Mouse (Mus musculus) myocyte (in vitro differentiated cells): ENCODE data around the gene Ttyh2. TPM values are rescaled to one million over a fixed set of nuclear protein-coding genes. Genes with fewer than 3 reads are reported as not detected.
A peak's percentile ranks its signal among the peaks of the same experiment; 100 is the strongest.

Experiments
- H3K27me3 ChIP-seq: one replicate; pipeline ENCODE4 v1.6.1; 2011; ENCODE audit not compliant: control insufficient read depth, insufficient read depth, insufficient read length
- H3K36me3 ChIP-seq: one replicate; pipeline ENCODE4 v1.6.1; 2011; ENCODE audit not compliant: control insufficient read depth, insufficient read depth
- H3K4me2 ChIP-seq: one replicate; pipeline ENCODE4 v1.6.1; 2011; ENCODE audit warnings: low read depth, control low read depth
- H3K4me3 ChIP-seq: one replicate; pipeline ENCODE4 v1.5.1; 2011; ENCODE audit warnings: mild to moderate bottlenecking, control low read depth, moderate library complexity
- H3K79me2 ChIP-seq: one replicate; pipeline ENCODE4 v1.6.1; 2011; ENCODE audit not compliant: control insufficient read depth, insufficient read depth
- H3ac ChIP-seq: one replicate; pipeline ENCODE4 v1.6.1; 2011; ENCODE audit not compliant: control insufficient read depth, insufficient read length
- CEBPB ChIP-seq: IDR thresholded peaks from 2 replicates; pipeline ENCODE4 v1.6.1; 2011; ENCODE audit warnings: mild to moderate bottlenecking, moderate library complexity; ENCODE audit not compliant: poor library complexity, insufficient read depth, severe bottlenecking
- E2F4 ChIP-seq: IDR thresholded peaks from one replicate; pipeline ENCODE4 v1.6.1; 2011; ENCODE audit warnings: mild to moderate bottlenecking, control low read depth, moderate library complexity; ENCODE audit not compliant: insufficient read depth
- MAX ChIP-seq: IDR thresholded peaks from one replicate; pipeline ENCODE4 v1.6.1; 2011; ENCODE audit warnings: low read depth, mild to moderate bottlenecking, control low read depth
- MYOD1 ChIP-seq, 3 experiments: IDR thresholded peaks; one replicate each; pipeline ENCODE4 v1.6.1; 2011; ENCODE audit warnings: control low read depth in 2 of 3, low read depth in 2 of 3, mild to moderate bottlenecking in 2 of 3, moderate library complexity in 1 of 3; ENCODE audit not compliant: insufficient read length in 2 of 3, control insufficient read depth in 1 of 3
- MYOG ChIP-seq, 3 experiments: IDR thresholded peaks; one replicate each; pipeline ENCODE4 v1.6.1; 2011; ENCODE audit warnings: control low read depth in 2 of 3, low read depth in 2 of 3, mild to moderate bottlenecking in 2 of 3; ENCODE audit not compliant: insufficient read length in 2 of 3, control insufficient read depth in 1 of 3, insufficient read depth in 1 of 3
- POLR2A ChIP-seq: IDR thresholded peaks from one replicate; pipeline ENCODE4 v1.6.1; 2011; ENCODE audit warnings: low read depth, mild to moderate bottlenecking, control low read depth, moderate library complexity; ENCODE audit not compliant: insufficient read length
- POLR2AphosphoS2 ChIP-seq: IDR thresholded peaks from one replicate; pipeline ENCODE4 v1.6.1; 2011; ENCODE audit warnings: low read depth, control low read depth; ENCODE audit not compliant: insufficient read length
- REST ChIP-seq: IDR thresholded peaks from one replicate; pipeline ENCODE4 v1.6.1; 2011; ENCODE audit warnings: mild to moderate bottlenecking, control low read depth, moderate library complexity; ENCODE audit not compliant: insufficient read depth, insufficient read length
- SRF ChIP-seq: IDR thresholded peaks from one replicate; pipeline ENCODE4 v1.6.1; 2011; ENCODE audit warnings: low read depth; ENCODE audit not compliant: control insufficient read depth, insufficient read length
- TCF12 ChIP-seq: IDR thresholded peaks from one replicate; pipeline ENCODE4 v1.6.1; 2011; ENCODE audit warnings: mild to moderate bottlenecking, control low read depth; ENCODE audit not compliant: poor library complexity, insufficient read depth, severe bottlenecking
- TCF3 ChIP-seq: IDR thresholded peaks from one replicate; pipeline ENCODE4 v1.6.1; 2011; ENCODE audit warnings: low read depth, control low read depth; ENCODE audit not compliant: insufficient read length
- USF1 ChIP-seq: IDR thresholded peaks from one replicate; pipeline ENCODE4 v1.6.1; 2011; ENCODE audit warnings: low read depth, mild to moderate bottlenecking, control low read depth, moderate library complexity
- polyA plus RNA-seq: library from polyadenylated mRNA; unstranded; fragments of >200 nt; fragmentation: generic; extraction: Trizol; gene quantifications from one replicate; pipeline ENCODE4 v1.2.1, GENCODE M21; 2012; ENCODE audit warnings: missing spikeins

Gene Ttyh2
- polyA plus RNA-seq, 1 experiment = 40.6 TPM

GRCm38 (mm10) chr11:114728333-114728732 lies 53.1 kb downstream of the Ttyh2 start:
- Histone ChIP-seq H3K4me3 (no peak overlapping the region), H3ac (no peak overlapping the region), H3K4me2 (no peak overlapping the region), H3K79me2 (no peaks in the 10 kb centered on the region), H3K36me3 (no peaks in the 10 kb centered on the region), H3K27me3 (no peaks in the 10 kb centered on the region)
- TF ChIP-seq POLR2AphosphoS2 (no peak), MYOG (IDR thresholded peaks at IDR 0.05; ENCODE audit: control insufficient read depth in 1 of 3, insufficient read depth in 1 of 3, insufficient read length in 2 of 3, low read depth in 2 of 3) (no peak), TCF12 (no peak), MYOD1 (IDR thresholded peaks at IDR 0.05; ENCODE audit: control insufficient read depth in 1 of 3, insufficient read length in 2 of 3, low read depth in 2 of 3) (no peak), REST (no peak), CEBPB (no peak), TCF3 (no peak)

- Histone ChIP-seq H3K27me3 (no peaks in the 10 kb centered on the region), H3K4me2 (no peak overlapping the region), H3ac (no peak overlapping the region), H3K79me2 (no peaks in the 10 kb centered on the region), H3K36me3 (no peaks in the 10 kb centered on the region), H3K4me3 (no peak overlapping the region)
- TF ChIP-seq TCF12 = no peak
- no peak for TF ChIP-seq MYOD1 (IDR thresholded peaks at IDR 0.05; ENCODE audit: control insufficient read depth in 1 of 3, insufficient read length in 2 of 3, low read depth in 2 of 3)
- TF ChIP-seq USF1 = peak; percentile 62
- no peak for TF ChIP-seq MAX
- TF ChIP-seq REST = no peak
Measured at GRCm38 (mm10) chr11:114729832-114730363, 54.7 kb downstream of the Ttyh2 start.

- Histone ChIP-seq H3K4me2 (no peak overlapping the region), H3K79me2 (no peaks in the 10 kb centered on the region), H3K27me3 (no peaks in the 10 kb centered on the region), H3K36me3 (no peaks in the 10 kb centered on the region), H3K4me3 (no peak overlapping the region), H3ac (no peak overlapping the region)
- TF ChIP-seq CEBPB = no peak
- no peak for TF ChIP-seq POLR2AphosphoS2
- TF ChIP-seq MAX = no peak
- TF ChIP-seq SRF = no peak
- no peak for TF ChIP-seq MYOG (IDR thresholded peaks at IDR 0.05; ENCODE audit: control insufficient read depth in 1 of 3, insufficient read depth in 1 of 3, insufficient read length in 2 of 3, low read depth in 2 of 3)
- TF ChIP-seq TCF12 = no peak
- no peak for TF ChIP-seq E2F4
- no peak for TF ChIP-seq TCF3
- TF ChIP-seq REST = no peak
- no peak for TF ChIP-seq POLR2A
- TF ChIP-seq MYOD1 (IDR thresholded peaks at IDR 0.05; ENCODE audit: control insufficient read depth in 1 of 3, insufficient read length in 2 of 3, low read depth in 2 of 3) = no peak
- no peak for TF ChIP-seq USF1
Measured at GRCm38 (mm10) chr11:114731711-114732110, 56.5 kb downstream of the Ttyh2 start.

GRCm38 (mm10) chr11:114732890-114733289 lies 57.7 kb downstream of the Ttyh2 start:
- no peak overlapping the region for H3K4me2 ChIP-seq
- no peak overlapping the region for H3ac ChIP-seq
- H3K36me3 ChIP-seq = no peaks in the 10 kb centered on the region
- H3K4me3 ChIP-seq = no peak overlapping the region
- TF ChIP-seq E2F4 = no peak
- TF ChIP-seq REST = no peak
- TF ChIP-seq MYOG (IDR thresholded peaks at IDR 0.05; ENCODE audit: control insufficient read depth in 1 of 3, insufficient read depth in 1 of 3, insufficient read length in 2 of 3, low read depth in 2 of 3) = no peak
- no peak for TF ChIP-seq CEBPB
- no peak for TF ChIP-seq TCF12
- H3K79me2 ChIP-seq = no peaks in the 10 kb centered on the region
- H3K27me3 ChIP-seq = no peaks in the 10 kb centered on the region

- TF ChIP-seq MAX (no peak), MYOG (IDR thresholded peaks at IDR 0.05; ENCODE audit: control insufficient read depth in 1 of 3, insufficient read depth in 1 of 3, insufficient read length in 2 of 3, low read depth in 2 of 3) (no peak), SRF (no peak), POLR2A (no peak), CEBPB (no peak), USF1 (no peak), TCF3 (no peak), POLR2AphosphoS2 (no peak), REST (no peak), E2F4 (no peak), TCF12 (no peak), MYOD1 (IDR thresholded peaks at IDR 0.05; ENCODE audit: control insufficient read depth in 1 of 3, insufficient read length in 2 of 3, low read depth in 2 of 3) (no peak)
- H3K4me3 ChIP-seq = no peak overlapping the region
- H3K36me3 ChIP-seq = no peaks in the 10 kb centered on the region
- no peaks in the 10 kb centered on the region for H3K79me2 ChIP-seq
- no peak overlapping the region for H3ac ChIP-seq
- H3K4me2 ChIP-seq = no peak overlapping the region
- H3K27me3 ChIP-seq = no peaks in the 10 kb centered on the region
Measured at GRCm38 (mm10) chr11:114736111-114736510, 60.9 kb downstream of the Ttyh2 start.
